Mouse (Mus musculus) small intestine, adult 2 months (tissue): ENCODE measurements around the gene Fbp1. TPM values are rescaled to one million over a fixed set of nuclear protein-coding genes. Genes with fewer than 3 reads are reported as not detected.

Source experiments
- H3K27ac ChIP-seq: fragments of 200-500 bp; 2 replicates; pipeline ENCODE4 v1.5.1; 2012; ENCODE audit warnings: low read depth, low read length, control low read depth, inconsistent platforms; ENCODE audit not compliant: insufficient read depth
- H3K27me3 ChIP-seq: fragments of 200-500 bp; 2 replicates; pipeline ENCODE4 v1.6.1; 2012; ENCODE audit warnings: mild to moderate bottlenecking, moderate library complexity, low read length, inconsistent platforms; ENCODE audit not compliant: control insufficient read depth, insufficient read depth
- H3K36me3 ChIP-seq: fragments of 200-500 bp; 2 replicates; pipeline ENCODE4 v1.6.1; 2012; ENCODE audit warnings: mild to moderate bottlenecking, low read length, control low read depth, inconsistent platforms; ENCODE audit not compliant: control insufficient read depth, insufficient read depth
- H3K4me1 ChIP-seq: fragments of 200-500 bp; 2 replicates; pipeline ENCODE4 v1.6.1; 2012; ENCODE audit warnings: low read length, inconsistent platforms, mixed read lengths; ENCODE audit not compliant: control insufficient read depth, insufficient read depth, insufficient read length
- H3K4me3 ChIP-seq: fragments of 200-500 bp; 2 replicates; pipeline ENCODE4 v1.5.1; 2012; ENCODE audit warnings: low read depth, mild to moderate bottlenecking, control low read depth, inconsistent platforms, low read length, moderate library complexity
- CTCF ChIP-seq: fragments of 200-500 bp; IDR thresholded peaks from 2 replicates; pipeline ENCODE4 v1.5.1; 2012; ENCODE audit warnings: low read depth, mild to moderate bottlenecking, control low read depth, inconsistent platforms, low read length, moderate library complexity, mixed read lengths; ENCODE audit not compliant: insufficient replicate concordance, insufficient read length; ENCODE audit errors: extremely low read depth
- POLR2A ChIP-seq: fragments of 200-500 bp; IDR thresholded peaks from 2 replicates; pipeline ENCODE4 v1.6.1; 2012; ENCODE audit warnings: low read depth, mild to moderate bottlenecking, control low read depth, inconsistent platforms, low read length, moderate library complexity
- WGBS: fragments of 180-500 bp; shearing (Covaris S2); methylation state at CpG from one replicate; pipeline ENCODE4 v1.1.7; 2018; 5-methylcytosine and 5-hydroxymethylcytosine counted together
- polyA plus RNA-seq: library from polyadenylated mRNA; depleted of rRNA; stranded (reverse); fragments of >200 nt; gene quantifications from 2 replicates; pipeline ENCODE4 v1.2.3, GENCODE M21; 2012

Fbp1 gene
- polyA plus RNA-seq, 1 experiment, result 21.9 TPM

GRCm38 (mm10) chr13:62922645-62923044 lies 34.6 kb upstream of the Fbp1 start:
- no peaks in the 10 kb centered on the region for H3K27me3 ChIP-seq
- H3K4me1 ChIP-seq, result no peaks in the 10 kb centered on the region
- TF ChIP-seq POLR2A (no peak), CTCF (no peak)
- H3K4me3 ChIP-seq, result no peak overlapping the region
- no peaks in the 10 kb centered on the region for H3K36me3 ChIP-seq
- 66% methylated on average over 3 of the region's 3 CpGs for WGBS
- no peak overlapping the region for H3K27ac ChIP-seq

DNA sequence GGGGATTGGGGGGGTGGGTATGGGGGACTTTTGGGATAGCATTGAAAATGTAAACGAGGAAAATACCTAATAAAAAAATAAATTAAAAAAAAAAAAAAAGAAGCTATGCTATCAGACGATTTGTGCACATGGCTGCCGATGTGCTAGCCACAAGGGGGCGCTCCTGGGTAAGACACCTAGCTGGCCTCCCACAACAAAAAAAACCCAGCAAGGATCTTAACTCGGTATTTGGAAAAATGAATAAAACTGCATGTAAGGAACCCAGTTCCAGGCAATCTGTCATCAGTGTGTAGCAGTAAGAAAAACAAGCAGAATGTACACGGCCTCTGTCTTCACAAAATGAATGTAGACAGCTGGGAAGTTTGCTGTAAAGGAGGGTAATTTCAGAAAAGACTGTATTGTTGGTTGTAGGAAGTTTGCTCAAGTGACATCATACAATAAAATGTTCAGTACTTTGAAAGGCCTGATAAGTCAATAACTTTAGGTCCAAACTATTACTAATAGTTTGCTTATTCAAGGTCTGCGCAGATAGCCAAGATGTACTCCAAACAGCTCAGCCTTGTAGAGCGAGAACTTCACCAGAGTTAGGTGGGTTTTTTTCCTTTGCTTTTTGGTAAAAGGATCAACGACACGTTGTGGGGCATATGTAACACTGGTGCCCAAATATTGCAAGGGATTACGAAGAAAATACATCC lies 31.7 kb upstream of the Fbp1 start:
- Histone ChIP-seq H3K27me3 (no peaks in the 10 kb centered on the region), H3K27ac (no peak overlapping the region), H3K4me1 (no peaks in the 10 kb centered on the region), H3K36me3 (no peaks in the 10 kb centered on the region), H3K4me3 (no peak overlapping the region)
- WGBS, result 26% methylated on average over 11 of the region's 11 CpGs
- peak; percentile 83; the same call in 1 of the 2 replicates for TF ChIP-seq CTCF
- no peak for TF ChIP-seq POLR2A

- no peaks in the 10 kb centered on the region for H3K4me1 ChIP-seq
- no peak overlapping the region for H3K4me3 ChIP-seq
- 55% methylated on average over 1 of the region's 1 CpGs for WGBS
- no peak overlapping the region for H3K27ac ChIP-seq
- no peaks in the 10 kb centered on the region for H3K36me3 ChIP-seq
- H3K27me3 ChIP-seq, result no peaks in the 10 kb centered on the region
- no peak for TF ChIP-seq CTCF
- no peak for TF ChIP-seq POLR2A
These were observed 29.5 kb upstream of the Fbp1 start for GRCm38 (mm10) chr13:62917416-62918110.

- no peak overlapping the region for H3K27ac ChIP-seq
- H3K27me3 ChIP-seq, result no peaks in the 10 kb centered on the region
- no peaks in the 10 kb centered on the region for H3K36me3 ChIP-seq
- TF ChIP-seq CTCF (no peak), POLR2A (no peak)
- no peak overlapping the region for H3K4me3 ChIP-seq
- H3K4me1 ChIP-seq, result no peaks in the 10 kb centered on the region
- 22% methylated on average over 4 of the region's 4 CpGs for WGBS
These were observed 28.6 kb upstream of the Fbp1 start for GRCm38 (mm10) chr13:62916675-62917074.

DNA sequence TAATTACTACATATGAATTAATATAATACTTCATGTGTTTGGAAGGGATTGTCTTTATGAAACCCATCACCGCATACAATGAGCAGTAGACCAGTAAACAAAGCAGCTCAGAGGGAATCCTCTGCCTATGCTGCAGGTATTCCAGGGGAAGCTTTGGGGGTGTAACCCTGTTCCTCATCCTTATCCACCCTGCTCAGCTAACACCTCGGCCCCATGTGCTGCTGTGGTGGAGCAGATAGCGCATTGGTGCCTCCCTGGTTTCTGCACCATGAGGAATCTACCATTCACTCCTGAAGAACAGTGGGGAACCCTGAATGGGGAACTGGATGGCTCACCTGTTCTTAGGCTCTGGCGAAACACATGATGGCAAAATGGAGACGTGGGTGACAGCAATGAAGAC lies 23.5 kb upstream of the Fbp1 start:
- H3K27ac ChIP-seq, result no peak overlapping the region
- H3K4me1 ChIP-seq, result peaks cover 9% of the 10 kb centered on the region
- no peak overlapping the region for H3K4me3 ChIP-seq
- no peaks in the 10 kb centered on the region for H3K27me3 ChIP-seq
- 86% methylated on average over 5 of the region's 5 CpGs for WGBS
- H3K36me3 ChIP-seq, result no peaks in the 10 kb centered on the region
- TF ChIP-seq POLR2A (no peak), CTCF (no peak)

- Histone ChIP-seq H3K27ac (no peak overlapping the region), H3K4me1 (peaks cover 9% of the 10 kb centered on the region), H3K36me3 (no peaks in the 10 kb centered on the region), H3K27me3 (no peaks in the 10 kb centered on the region), H3K4me3 (no peak overlapping the region)
- WGBS, result 94% methylated on average over 4 of the region's 4 CpGs
- TF ChIP-seq POLR2A, result no peak
- no peak for TF ChIP-seq CTCF
These were observed 22.1 kb upstream of the Fbp1 start for GRCm38 (mm10) chr13:62910206-62910605.

GRCm38 (mm10) chr13:62909776-62910175 lies 21.7 kb upstream of the Fbp1 start:
- no peak for TF ChIP-seq CTCF
- no peak for TF ChIP-seq POLR2A
- no peak overlapping the region for H3K4me3 ChIP-seq
- no peaks in the 10 kb centered on the region for H3K36me3 ChIP-seq
- no peaks in the 10 kb centered on the region for H3K27me3 ChIP-seq
- 77% methylated on average over 5 of the region's 5 CpGs for WGBS
- peaks cover 9% of the 10 kb centered on the region for H3K4me1 ChIP-seq
- no peak overlapping the region for H3K27ac ChIP-seq
